Mouse (Mus musculus) Patski (cell line): ENCODE measurements around the gene Pou2f1. TPM values are rescaled to one million over a fixed set of nuclear protein-coding genes. Genes with fewer than 3 reads are reported as not detected.

ENCODE experiments used
- ATAC-seq: fragments of 100-300 bp; one replicate; pipeline ENCODE4 v1.8.0; 2021
- CTCF ChIA-PET: fragments of 350-600 bp; sonication (Branson Sonifier 250); formaldehyde crosslinking; loops from one replicate; lab custom pipeline; 2022; ENCODE audit warnings: inconsistent platforms; lab: Charles Lee
- POLR2A ChIA-PET: fragments of 350-600 bp; sonication (Branson Sonifier 250); formaldehyde crosslinking; loops from one replicate; lab custom pipeline; 2022; ENCODE audit warnings: antibody characterized with exemption, inconsistent platforms; lab: Charles Lee
- DNase-seq: peaks from one replicate; pipeline ENCODE4 v3.0.0-alpha.2; 2011; ENCODE audit warnings: low read depth, low spot score
- H3K27me3 ChIP-seq: fragments of 371-371 bp; one replicate; pipeline ENCODE4 v1.5.1; 2021
- CTCF ChIP-seq: fragments of 100-300 bp; IDR thresholded peaks from one replicate; pipeline ENCODE4 v1.5.1; 2021
- in situ Hi-C: fragments of 300-500 bp; cut with MboI; formaldehyde crosslinking; loops from 3 replicates; pipeline ENCODE4 v1.11.1; 2018; ENCODE audit warnings: low pct_unique_long_range_greater_than_20kb, mixed read lengths
- polyA plus RNA-seq: library from polyadenylated mRNA; unstranded; gene quantifications from one replicate; pipeline ENCODE4 v1.2.3, GENCODE M21; 2021

Gene Pou2f1
- polyA plus RNA-seq, 1 experiment from 2014 or later = 8.3 TPM

DNA sequence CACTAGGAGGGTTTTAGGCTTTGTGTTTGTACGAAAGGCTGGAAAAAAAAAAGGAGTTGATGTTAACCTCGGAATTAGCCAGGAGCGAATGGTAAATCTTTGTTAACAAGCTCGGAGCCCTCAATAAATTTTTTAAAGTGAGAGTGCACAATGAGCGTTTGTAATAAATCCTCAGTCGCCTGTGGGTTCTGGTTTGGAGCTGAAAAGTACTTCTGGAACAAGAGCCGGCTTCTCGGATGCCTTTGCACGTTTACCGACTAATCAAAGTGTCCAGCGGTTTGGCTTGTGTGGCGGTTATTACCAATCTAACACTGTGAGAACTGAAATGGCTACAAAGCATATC, 167.9 kb downstream of the Pou2f1 start:
- POLR2A ChIA-PET = no interaction called here
- CTCF ChIA-PET = interaction anchor here (2.2 kb wide), 1 partner anchor 10 kb away, joined by 5 read pairs; no protein-coding TSS in a partner anchor
- no peak for ATAC-seq
- no peak for DNase-seq
- in situ Hi-C loops = no loop called here
- H3K27me3 ChIP-seq = no peaks in the 10 kb centered on the region
- TF ChIP-seq CTCF = no peak

DNA sequence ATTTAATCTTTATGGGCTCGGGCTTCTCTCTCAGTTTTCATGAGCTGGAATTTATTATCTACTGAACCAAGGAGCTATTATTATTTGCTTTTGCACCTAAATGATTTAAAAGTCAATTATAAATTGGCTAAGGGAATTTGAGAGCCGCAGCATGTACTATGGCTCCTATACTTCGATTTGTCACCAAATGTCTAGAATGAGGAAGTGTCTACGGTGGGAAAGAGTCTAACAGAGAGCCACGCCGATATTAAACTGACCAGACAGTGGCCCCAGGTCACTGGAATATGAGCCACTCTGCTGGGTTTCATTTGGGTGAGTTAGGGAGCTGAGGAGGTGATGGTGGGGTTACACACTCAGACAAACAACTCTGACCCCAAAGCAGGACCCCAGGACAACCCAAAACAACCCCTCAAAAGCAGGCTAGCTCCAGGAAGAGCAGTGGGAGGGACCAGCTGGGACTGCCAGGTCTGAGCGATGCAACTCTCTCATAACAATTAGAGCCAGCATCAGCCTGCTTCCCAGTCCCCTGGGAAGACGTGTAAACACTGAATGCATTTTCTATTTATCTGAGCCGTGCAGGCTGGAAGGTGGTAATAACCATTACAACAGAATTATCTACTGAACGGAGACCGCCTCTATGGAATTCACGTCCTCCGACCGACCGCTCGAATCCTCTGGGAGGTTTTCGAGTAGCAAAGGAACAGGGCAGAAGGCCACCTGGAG, 168.4 kb downstream of the Pou2f1 start:
- POLR2A ChIA-PET = no interaction called here
- TF ChIP-seq CTCF = no peak
- ATAC-seq = no peak
- H3K27me3 ChIP-seq = no peaks in the 10 kb centered on the region
- no peak for DNase-seq
- in situ Hi-C loops = no loop called here
- CTCF ChIA-PET = interaction anchor here (1.0 to 2.2 kb wide), 2 partner anchors 10 to 320 kb away, joined by 4 to 5 read pairs; no protein-coding TSS in a partner anchor

DNA sequence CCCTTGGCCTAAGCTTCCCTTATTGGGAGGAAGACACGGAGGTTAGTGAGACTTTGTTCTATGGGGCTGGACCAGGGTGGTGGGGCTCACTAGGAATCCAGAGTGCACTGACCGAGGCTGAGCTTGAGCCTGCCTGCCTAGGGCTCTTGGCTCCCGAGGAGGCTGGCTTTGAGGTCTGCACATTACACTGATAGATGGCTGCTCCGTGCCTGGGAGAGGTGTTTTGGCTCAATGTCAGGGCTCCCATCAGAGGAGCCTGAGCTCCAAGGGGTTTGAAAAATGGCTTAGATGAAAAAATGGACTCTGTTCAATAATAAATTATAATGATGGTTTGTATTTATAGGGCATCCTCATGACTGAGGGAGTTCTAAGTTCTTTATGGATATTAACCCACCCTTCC, 169.2 kb downstream of the Pou2f1 start:
- ATAC-seq (no peak), DNase-seq (no peak)
- CTCF ChIA-PET = interaction anchor here (1.0 to 2.2 kb wide), 2 partner anchors 9 to 321 kb away, joined by 4 to 5 read pairs; no protein-coding TSS in a partner anchor
- H3K27me3 ChIP-seq = no peaks in the 10 kb centered on the region
- POLR2A ChIA-PET = no interaction called here
- in situ Hi-C loops = no loop called here
- no peak for TF ChIP-seq CTCF

DNA sequence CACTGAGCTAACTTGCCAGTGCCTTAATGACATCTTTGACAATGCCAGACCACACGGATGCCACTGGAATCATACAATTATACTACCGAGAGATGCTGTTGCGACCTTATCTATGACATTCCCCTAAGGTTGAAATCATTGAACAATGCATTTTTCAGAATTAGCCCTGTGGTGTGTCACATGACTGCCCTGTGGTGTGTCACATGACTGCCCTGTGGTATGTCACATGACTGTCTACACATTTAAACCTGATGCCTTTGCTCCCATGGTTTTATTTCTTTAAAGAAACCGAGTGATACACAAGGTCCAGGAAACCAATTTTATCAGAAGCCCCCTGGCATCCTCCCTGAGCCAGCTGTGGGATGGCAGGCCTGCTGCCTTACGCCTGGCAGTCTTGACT, 172.6 kb downstream of the Pou2f1 start:
- ChIA-PET CTCF (interaction anchor here (0.9 kb wide), 1 partner anchor 50 kb away, joined by 3 read pairs; no protein-coding TSS in a partner anchor), POLR2A (no interaction called here)
- DNase-seq (no peak), ATAC-seq (no peak)
- no peak for TF ChIP-seq CTCF
- in situ Hi-C loops = no loop called here
- H3K27me3 ChIP-seq = no peaks in the 10 kb centered on the region

DNA sequence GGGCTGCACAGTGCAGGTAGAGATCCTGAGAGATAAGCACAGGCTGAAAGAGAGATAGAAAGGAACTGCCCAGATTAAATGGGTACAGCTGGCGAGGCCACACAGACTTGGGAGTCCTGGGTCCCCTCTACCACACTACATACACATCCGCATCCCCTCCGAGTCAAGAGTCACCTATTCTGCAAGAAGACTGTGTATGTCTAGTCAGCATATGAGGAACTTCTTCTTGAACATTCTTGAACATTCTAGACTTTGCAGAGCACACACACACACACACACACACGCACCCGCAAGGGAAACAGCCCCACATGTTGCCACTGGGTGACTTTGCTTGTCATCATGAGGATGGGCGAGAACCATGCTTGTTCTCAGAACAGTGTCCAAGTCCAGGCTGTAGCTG, 173.9 kb downstream of the Pou2f1 start:
- ATAC-seq = no peak
- in situ Hi-C loops = no loop called here

DNA sequence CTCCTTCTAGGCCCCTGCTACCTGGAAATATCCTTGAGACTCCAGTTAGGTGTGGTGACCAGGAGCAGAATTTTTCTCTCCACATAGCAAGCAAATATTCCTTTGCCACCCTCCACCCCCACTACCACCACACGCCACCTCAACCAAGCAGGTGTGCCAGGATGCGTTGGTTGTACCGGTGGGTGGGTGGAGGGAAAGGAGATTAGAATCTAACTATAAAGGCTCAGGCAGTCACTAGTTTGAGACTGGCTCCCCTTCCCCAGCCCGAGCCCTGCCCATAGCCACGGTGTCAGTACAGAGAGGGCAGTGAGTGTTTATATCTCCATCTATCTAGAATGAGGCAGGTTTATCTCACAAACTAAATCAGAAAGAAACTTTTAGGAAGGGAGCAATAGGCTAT, 174.3 kb downstream of the Pou2f1 start:
- no peak for DNase-seq
- no peaks in the 10 kb centered on the region for H3K27me3 ChIP-seq
- POLR2A ChIA-PET = no interaction called here
- no peak for ATAC-seq
- in situ Hi-C loops = no loop called here
- no peak for TF ChIP-seq CTCF
- CTCF ChIA-PET = no interaction called here

More for the DNA sequence above, 173.9 kb downstream of the Pou2f1 start:
- ChIA-PET CTCF (no interaction called here), POLR2A (no interaction called here)
- TF ChIP-seq CTCF = no peak
- DNase-seq = no peak
- H3K27me3 ChIP-seq = no peaks in the 10 kb centered on the region

DNA sequence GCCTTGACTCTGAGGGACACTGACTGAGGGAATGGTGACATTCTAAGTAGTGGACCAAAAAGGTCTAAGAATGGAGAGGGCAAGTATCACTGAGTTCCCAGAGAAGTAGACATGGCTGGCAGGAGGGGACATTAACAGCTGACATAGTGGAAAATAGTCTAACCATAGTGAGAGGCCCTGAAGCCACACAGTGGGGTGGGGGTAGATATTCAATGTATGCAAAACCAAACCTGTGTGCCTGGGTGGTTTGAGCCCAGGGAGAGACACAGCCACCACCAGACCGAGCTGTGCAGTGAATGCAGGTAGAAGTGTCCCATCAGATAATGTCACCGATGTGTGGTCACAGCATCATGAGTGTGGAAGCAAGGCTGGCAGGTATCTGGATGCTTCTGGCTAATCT, 180.4 kb downstream of the Pou2f1 start:
- TF ChIP-seq CTCF = no peak
- ATAC-seq (no peak), DNase-seq (no peak)
- POLR2A ChIA-PET = no interaction called here
- peaks cover 11% of the 10 kb centered on the region for H3K27me3 ChIP-seq
- CTCF ChIA-PET = interaction anchor here (0.9 kb wide), 1 partner anchor 41 kb away, joined by 3 read pairs; no protein-coding TSS in a partner anchor
- in situ Hi-C loops = no loop called here

DNA sequence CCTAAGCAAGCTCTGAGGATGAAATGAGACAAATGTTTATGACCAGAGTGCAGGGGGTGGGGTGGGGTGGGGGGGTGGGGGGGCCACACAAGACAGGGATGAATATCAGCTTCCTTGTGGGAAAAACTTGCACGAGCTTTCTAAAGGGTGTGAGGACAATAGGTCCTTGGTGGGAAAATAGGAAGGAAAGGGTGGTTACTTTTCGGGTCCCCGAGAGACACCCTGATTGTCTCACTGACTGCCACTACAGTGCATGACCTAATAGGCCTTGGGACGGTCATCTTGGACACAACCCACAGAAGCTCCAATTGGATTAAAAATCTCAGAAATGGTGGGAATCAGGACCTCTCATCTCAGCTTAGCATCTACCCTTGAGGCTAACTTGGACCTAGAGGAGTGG, 183.3 kb downstream of the Pou2f1 start:
- ATAC-seq = no peak
- CTCF ChIA-PET = interaction anchor here (1.1 to 1.4 kb wide), 2 partner anchors 11 to 38 kb away, joined by 3 read pairs; no protein-coding TSS in a partner anchor

DNA sequence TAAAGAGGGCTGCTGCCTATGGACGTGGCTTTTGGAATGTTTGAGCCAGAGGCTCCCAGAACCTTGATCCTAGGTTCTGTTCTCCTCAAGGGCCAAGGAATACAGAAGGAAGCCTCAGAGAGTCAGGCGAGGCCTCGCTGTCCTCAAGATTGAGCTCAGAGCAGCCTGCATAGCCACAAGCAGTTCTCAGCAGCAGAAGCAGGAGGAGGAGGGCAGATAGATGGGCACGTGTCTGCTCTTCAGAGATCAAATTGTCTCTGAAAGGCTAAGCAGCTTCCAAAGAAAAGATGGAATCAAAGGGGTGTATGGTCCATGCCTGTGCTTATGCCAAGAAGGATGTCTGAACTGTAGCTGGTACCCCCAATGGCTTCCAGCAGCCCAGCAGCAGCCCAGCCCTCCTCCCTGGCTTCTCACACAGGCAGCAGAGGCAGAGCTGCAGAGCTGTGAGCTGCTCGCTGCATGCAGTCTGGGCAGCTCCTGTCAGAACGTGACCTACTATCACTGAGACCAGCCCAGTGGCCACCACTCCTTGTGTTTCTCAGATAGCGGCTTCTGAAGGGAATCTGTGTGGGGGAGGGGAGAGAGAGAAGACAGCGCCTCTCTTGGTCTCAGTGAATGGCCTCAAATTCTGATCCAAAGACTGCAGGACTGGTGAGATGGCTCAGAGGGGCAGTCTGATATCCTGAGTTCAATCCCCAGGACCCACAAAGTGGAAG, 184.2 kb downstream of the Pou2f1 start:
- H3K27me3 ChIP-seq = peaks cover 17% of the 10 kb centered on the region
- no peak for DNase-seq
- POLR2A ChIA-PET = no interaction called here
- CTCF ChIA-PET = interaction anchor here (1.1 to 1.4 kb wide), 2 partner anchors 10 to 37 kb away, joined by 3 read pairs; no protein-coding TSS in a partner anchor
- in situ Hi-C loops = no loop called here
- no peak for TF ChIP-seq CTCF
- ATAC-seq = no peak

More for the DNA sequence above, 183.3 kb downstream of the Pou2f1 start:
- in situ Hi-C loops = no loop called here
- no peak for DNase-seq
- POLR2A ChIA-PET = no interaction called here
- H3K27me3 ChIP-seq = peaks cover 17% of the 10 kb centered on the region
- TF ChIP-seq CTCF = no peak

DNA sequence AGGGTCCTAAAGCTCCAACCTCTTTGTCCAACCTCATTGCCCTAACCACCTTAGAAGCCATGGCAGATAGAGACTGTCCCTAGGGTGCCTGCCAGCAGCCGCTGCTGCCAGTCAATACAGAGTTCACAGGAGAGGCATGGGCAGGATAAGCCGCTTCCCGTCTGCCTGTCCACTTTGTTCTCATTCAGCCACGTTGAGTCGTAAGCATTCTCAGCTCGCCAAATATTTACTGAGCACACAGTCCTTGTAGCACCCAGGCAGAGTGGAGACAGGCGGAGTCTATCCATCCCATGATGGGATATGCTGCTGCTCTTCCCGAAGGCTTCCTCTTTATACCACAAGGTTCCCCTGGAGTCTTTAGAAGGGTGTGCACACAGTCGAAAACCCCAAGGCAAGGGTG, 185.2 kb downstream of the Pou2f1 start:
- POLR2A ChIA-PET = no interaction called here
- in situ Hi-C loops = no loop called here
- peaks cover 9% of the 10 kb centered on the region for H3K27me3 ChIP-seq
- CTCF ChIA-PET = interaction anchor here (1.3 kb wide), 1 partner anchor 22 kb away, joined by 3 read pairs; no protein-coding TSS in a partner anchor
- no peak for TF ChIP-seq CTCF
- ATAC-seq (no peak), DNase-seq (no peak)

DNA sequence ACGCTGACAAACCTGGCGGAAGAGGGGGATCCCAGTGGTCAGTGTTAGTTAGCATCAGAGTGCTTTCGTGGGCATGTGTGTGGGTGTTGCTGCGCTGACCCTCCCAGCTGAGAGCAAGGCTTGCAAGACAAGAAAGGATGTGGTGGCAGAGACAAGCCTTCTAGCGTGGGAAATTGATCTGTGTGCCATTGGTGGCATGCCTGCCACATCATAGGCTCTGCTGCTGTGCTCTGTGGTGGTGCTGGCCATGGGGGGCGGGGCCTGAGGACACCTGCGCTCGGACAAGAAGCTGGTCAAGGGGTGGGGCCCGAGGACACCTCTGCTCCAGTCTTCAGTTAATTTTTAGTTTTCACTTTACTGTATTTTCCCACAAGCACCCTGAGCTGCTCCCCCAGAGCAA, 186.1 kb downstream of the Pou2f1 start:
- ChIA-PET POLR2A (no interaction called here), CTCF (interaction anchor here (1.3 kb wide), 1 partner anchor 22 kb away, joined by 3 read pairs; no protein-coding TSS in a partner anchor)
- no peak for DNase-seq
- in situ Hi-C loops = no loop called here
- no peak for TF ChIP-seq CTCF
- peaks cover 6% of the 10 kb centered on the region for H3K27me3 ChIP-seq
- ATAC-seq = no peak

Other genes with a start within 250 kb of the Pou2f1 start
- 26.5 TPM for gene Creg1, start 238.9 kb downstream of the Pou2f1 start, polyA plus RNA-seq
- gene Cd247, start 214.0 kb downstream of the Pou2f1 start, polyA plus RNA-seq = 1.6 TPM
- gene Dusp27, start 125.2 kb upstream of the Pou2f1 start, polyA plus RNA-seq = not detected
- gene Gpa33, start 127.6 kb upstream of the Pou2f1 start, polyA plus RNA-seq = not detected
- gene Mael, start 236.1 kb upstream of the Pou2f1 start, polyA plus RNA-seq = not detected